Mouse (Mus musculus) heart, adult 2 months (tissue): ENCODE results near the gene Eif4e2.

ENCODE experiments used
- CTCF ChIP-seq: fragments of 200-600 bp; IDR thresholded peaks from 2 replicates; pipeline ENCODE4 v1.8.1; 2022; ENCODE audit warnings: antibody characterized with exemption, mild to moderate bottlenecking, moderate library complexity
- POLR2A ChIP-seq: fragments of 200-500 bp; IDR thresholded peaks from 2 replicates; pipeline ENCODE4 v1.6.1; 2011; ENCODE audit warnings: mild to moderate bottlenecking, low read depth, low read length, control low read depth; ENCODE audit not compliant: insufficient read depth

DNA sequence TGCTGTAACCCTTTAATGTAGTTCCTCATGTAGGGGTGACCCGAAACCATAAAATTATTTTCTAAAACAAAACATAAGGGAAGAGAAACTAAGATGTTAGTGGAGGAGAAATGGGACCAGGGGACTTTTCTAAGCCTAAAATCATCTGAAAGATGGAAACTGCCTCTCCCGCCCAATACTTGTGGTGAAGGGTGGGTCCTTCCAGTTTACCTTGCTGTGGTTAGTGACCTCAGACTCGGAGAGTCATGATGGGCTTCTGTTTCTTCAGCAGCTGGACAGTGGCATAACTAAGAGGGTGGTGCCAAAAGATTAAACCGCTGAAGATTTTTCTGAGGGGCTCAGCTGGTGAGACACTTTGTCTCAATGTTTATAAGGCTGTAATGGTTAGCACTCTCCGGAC, 66.6 kb downstream of the Eif4e2 start:
- TF ChIP-seq POLR2A (no peak), CTCF (no peak)
